Mouse (Mus musculus): ENCODE results near the gene Adamtsl1.

The Adamtsl1 gene

GRCm38 (mm10) chr4:86189853-86190252 lies 675.9 kb downstream of the Adamtsl1 start:
- in situ Hi-C loops (cut with MseI, MboI), result no loop called here

DNA sequence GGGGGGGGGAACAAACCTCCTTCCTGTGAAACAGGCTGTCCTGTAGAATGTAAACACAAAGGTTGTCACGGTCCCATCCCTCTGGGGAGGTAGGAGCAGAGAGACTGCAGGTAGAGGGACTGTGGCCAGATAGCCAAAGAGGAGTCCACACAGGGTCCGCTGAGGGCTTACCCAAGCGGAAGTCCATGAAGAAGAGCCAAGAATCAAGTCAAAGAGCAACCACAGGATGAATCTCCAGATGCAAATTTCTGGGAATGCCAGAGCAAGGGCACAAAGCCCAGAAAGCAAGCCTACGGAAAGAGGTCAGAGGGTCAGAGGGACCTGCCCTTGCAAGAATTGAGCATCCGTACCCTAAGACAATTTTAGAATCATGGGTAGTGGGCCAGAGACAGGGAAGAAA lies 677.2 kb downstream of the Adamtsl1 start:
- in situ Hi-C loops (cut with MseI, MboI), result no loop called here

- in situ Hi-C loops (cut with MseI, MboI), result no loop called here
These were observed 687.8 kb downstream of the Adamtsl1 start for GRCm38 (mm10) chr4:86201766-86202165.

GRCm38 (mm10) chr4:86203288-86203687 lies 689.3 kb downstream of the Adamtsl1 start:
- in situ Hi-C loops (cut with MseI, MboI), result no loop called here

GRCm38 (mm10) chr4:86224875-86225274 lies 710.9 kb downstream of the Adamtsl1 start:
- in situ Hi-C loops (cut with MseI, MboI), result no loop called here

GRCm38 (mm10) chr4:86227096-86227495 lies 713.1 kb downstream of the Adamtsl1 start:
- in situ Hi-C loops (cut with MseI, MboI), result no loop called here

DNA sequence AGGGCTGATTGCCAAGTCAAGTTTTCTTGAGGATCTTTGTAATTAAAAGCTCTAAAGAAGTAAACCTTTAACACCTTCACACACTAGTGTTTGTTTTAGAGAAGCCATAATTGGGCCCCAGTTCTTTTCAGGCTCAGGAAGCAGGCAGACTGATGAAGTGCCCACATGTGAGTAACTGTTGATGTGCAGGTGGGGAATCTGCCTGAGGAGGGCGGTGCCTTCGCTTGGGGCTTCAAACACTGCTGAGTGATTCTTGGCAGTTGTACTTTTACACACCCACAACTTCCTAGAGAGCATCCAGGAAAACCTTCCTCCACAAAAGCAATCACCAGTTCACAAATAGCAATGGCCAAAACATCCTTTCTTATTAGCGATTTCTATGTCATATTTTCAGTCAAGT lies 719.2 kb downstream of the Adamtsl1 start:
- in situ Hi-C loops (cut with MseI, MboI), result no loop called here

- in situ Hi-C loops (cut with MseI, MboI), result no loop called here
These were observed 728.0 kb downstream of the Adamtsl1 start for GRCm38 (mm10) chr4:86241854-86242424.

GRCm38 (mm10) chr4:86270085-86270484 lies 756.1 kb downstream of the Adamtsl1 start:
- in situ Hi-C loops (cut with MseI, MboI), result no loop called here

DNA sequence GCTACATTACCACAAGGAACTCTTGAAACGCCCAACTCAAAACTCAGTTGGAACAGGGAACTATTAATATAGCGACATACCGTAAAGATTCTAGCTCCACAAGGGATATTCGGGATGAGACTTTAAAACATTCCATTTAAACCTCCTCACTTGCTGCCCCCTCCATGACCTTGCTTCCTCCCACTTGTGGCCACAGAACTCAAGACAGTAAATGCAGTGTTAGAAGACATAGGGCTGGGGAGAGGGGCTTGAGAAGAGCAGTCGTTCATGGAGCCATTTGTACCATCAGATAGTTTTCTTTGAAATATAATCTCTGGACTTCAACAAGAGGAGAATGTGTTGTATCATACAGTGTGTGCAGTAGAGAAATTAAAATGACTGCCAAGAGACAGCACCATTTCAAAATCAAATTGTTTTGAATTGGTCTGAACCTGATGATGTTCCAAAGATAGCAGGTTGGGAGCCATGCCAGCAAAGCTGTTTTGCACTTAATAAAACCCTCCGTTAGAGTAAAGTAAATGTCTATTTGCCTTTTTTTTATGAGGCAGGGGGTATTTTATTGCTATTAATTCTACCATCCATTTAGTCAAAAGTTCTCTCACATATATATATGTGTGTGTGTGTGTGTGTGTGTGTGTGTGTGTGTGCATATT lies 759.9 kb downstream of the Adamtsl1 start:
- in situ Hi-C loops (cut with MseI, MboI), result no loop called here

GRCm38 (mm10) chr4:86274663-86275062 lies 760.7 kb downstream of the Adamtsl1 start:
- in situ Hi-C loops (cut with MseI, MboI), result no loop called here

- in situ Hi-C loops (cut with MseI, MboI), result no loop called here
These were observed 762.2 kb downstream of the Adamtsl1 start for GRCm38 (mm10) chr4:86276021-86276813.

DNA sequence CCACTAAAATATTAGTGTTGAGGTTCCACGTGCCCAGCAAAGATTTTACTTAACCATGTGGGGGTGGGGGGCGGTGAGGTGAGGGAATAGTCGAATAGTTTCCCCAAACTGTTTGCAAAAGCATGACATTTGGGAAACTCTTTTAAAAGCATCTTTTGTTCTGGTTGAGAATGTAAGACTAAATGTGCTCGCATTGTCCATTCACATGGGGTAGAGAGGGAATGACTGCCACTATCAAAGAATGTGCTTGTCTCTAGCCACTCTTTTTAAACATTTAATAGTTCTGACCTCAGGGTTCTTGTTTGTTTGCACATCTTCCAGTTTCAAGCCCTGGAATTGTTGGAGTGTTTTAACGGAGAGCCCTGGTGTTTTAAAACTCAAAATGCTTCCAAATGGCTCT lies 764.6 kb downstream of the Adamtsl1 start:
- in situ Hi-C loops (cut with MseI, MboI), result no loop called here

GRCm38 (mm10) chr4:86286572-86286971 lies 772.6 kb downstream of the Adamtsl1 start:
- in situ Hi-C loops (cut with MseI, MboI), result no loop called here

DNA sequence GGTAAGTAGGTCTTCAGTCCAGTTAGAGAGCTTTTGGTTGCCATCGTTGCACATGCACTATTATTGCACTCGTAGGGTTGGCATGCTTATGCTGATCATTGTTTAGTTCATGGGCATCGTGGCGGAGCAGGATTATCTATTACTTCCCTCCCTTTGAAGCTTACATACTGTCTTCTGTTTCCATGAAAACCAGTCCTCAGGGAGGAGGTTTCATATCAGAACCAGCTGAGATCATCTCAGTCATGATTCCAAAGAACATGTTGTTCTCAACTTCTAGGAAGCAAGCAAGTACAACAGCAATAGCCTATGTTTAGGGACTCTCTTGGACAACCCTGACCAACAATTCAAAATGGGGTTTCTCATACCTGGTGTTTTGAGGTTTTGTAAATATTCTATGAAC lies 774.3 kb downstream of the Adamtsl1 start:
- in situ Hi-C loops (cut with MseI, MboI), result no loop called here

GRCm38 (mm10) chr4:86289511-86290273 lies 775.7 kb downstream of the Adamtsl1 start:
- in situ Hi-C loops (cut with MseI, MboI), result no loop called here

GRCm38 (mm10) chr4:86294828-86295251 lies 780.9 kb downstream of the Adamtsl1 start:
- in situ Hi-C loops (cut with MseI, MboI), result no loop called here

GRCm38 (mm10) chr4:86301469-86301868 lies 787.5 kb downstream of the Adamtsl1 start:
- in situ Hi-C loops (cut with MseI, MboI), result no loop called here

- in situ Hi-C loops (cut with MseI, MboI), result no loop called here
These were observed 788.1 kb downstream of the Adamtsl1 start for GRCm38 (mm10) chr4:86302095-86302494.

DNA sequence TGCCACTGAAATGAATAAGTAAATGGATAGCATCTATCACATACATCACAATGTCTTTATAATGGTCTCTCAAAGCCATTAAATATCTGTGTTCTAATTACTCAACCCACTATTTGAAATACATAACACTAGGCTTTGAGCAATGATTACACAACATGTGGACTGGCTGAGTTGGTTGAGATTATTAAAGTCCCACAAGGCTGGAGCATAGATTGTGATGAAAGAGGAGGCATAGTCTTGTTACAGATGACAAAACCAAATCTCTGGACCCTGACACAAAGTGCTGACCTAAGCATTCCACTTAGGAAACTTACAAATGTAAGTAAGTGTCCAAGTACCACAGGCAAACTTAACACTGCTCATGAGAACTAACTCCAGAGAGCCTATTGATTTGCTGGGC lies 792.8 kb downstream of the Adamtsl1 start:
- in situ Hi-C loops (cut with MseI, MboI), result no loop called here

GRCm38 (mm10) chr4:86309178-86309577 lies 795.2 kb downstream of the Adamtsl1 start:
- in situ Hi-C loops (cut with MseI, MboI), result no loop called here

All from mouse trophoblast stem cell (cell line).